Mouse (Mus musculus) E14TG2a.4 (cell line): ENCODE measurements around the gene Ptafr.
"Not testable (repeated sequence)": the region's sequence is repeated elsewhere in the genome, so short reads cannot be mapped to it uniquely, and the experiment has no call there.

Experiments used
- H3K27me3 ChIP-seq: 2 replicates; pipeline ENCODE4 v1.6.1; 2014; ENCODE audit warnings: low read length, control low read depth; ENCODE audit not compliant: insufficient read depth
- H3K36me3 ChIP-seq: 2 replicates; pipeline ENCODE4 v1.6.1; 2014; ENCODE audit warnings: low read length, control low read depth; ENCODE audit not compliant: insufficient read depth
- H3K4me1 ChIP-seq: replicated peaks from 2 replicates; pipeline ENCODE4 v1.6.1; 2014; ENCODE audit warnings: low read depth, low read length, control low read depth
- H3K4me3 ChIP-seq: replicated peaks from 2 replicates; pipeline ENCODE4 v1.5.1; 2014; ENCODE audit warnings: mild to moderate bottlenecking, low read length
- H3K9me3 ChIP-seq: 2 replicates; pipeline ENCODE4 v1.6.1; 2014; ENCODE audit warnings: low read length, control low read depth
- CTCF ChIP-seq: conservative IDR thresholded peaks from 2 replicates; pipeline ENCODE4 v1.5.1; 2014; ENCODE audit warnings: low read length
- NANOG ChIP-seq: IDR thresholded peaks from 2 replicates; pipeline ENCODE4 v1.6.1; 2014; ENCODE audit warnings: borderline replicate concordance, low read length, mixed read lengths
- POU5F1 ChIP-seq: IDR thresholded peaks from 2 replicates; pipeline ENCODE4 v1.6.1; 2014; ENCODE audit warnings: low read length, borderline replicate concordance

The Ptafr gene

DNA sequence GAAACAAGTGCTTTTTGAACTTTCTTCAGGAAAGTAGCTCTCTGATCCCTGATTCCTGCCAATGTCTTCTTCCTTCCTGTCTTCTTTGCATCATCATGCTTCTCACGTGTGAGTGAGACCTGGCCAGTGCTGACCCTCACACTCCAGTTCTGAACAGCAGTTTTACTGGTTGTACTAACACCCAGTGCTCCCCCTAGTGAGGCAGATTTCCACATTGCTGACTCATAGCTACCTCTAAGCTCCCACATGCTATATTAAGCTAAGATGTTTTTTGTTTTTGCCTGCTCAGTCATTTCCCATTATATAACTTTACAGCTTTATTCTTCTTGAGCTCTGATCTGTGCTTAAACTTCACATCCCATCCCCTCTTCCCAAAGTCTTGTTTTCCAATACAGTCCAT lies 21.1 kb upstream of the Ptafr start:
- H3K27me3 ChIP-seq: no peaks in the 10 kb centered on the region
- no peak overlapping the region for H3K4me3 ChIP-seq
- H3K36me3 ChIP-seq: peaks cover 99% of the 10 kb centered on the region
- H3K4me1 ChIP-seq: peaks cover 74% of the 10 kb centered on the region
- no peak for TF ChIP-seq NANOG
- TF ChIP-seq POU5F1: no peak
- TF ChIP-seq CTCF: no peak
- no peaks in the 10 kb centered on the region for H3K9me3 ChIP-seq

DNA sequence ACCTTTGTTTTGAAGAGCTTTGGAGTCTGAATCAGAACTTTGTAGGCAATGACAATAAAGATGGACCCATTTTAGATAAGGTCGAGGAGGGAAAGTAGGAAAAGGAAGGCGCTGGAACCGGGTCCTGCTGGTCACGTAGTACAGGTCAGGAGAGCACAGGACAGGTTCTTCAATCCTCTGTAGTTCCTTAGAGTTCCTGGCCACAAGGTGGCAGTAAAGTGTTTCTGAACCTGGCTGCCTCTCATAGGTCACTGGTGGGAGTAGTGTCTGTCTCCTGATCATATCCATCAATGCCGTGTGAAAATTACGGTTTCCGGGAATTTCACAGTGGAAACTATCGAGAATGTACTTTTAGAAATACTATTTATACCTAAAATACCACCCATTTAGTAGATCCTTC lies 18.0 kb upstream of the Ptafr start:
- no peak for TF ChIP-seq POU5F1
- peak; percentile 37 for TF ChIP-seq CTCF
- Histone ChIP-seq H3K9me3 (no peaks in the 10 kb centered on the region), H3K27me3 (no peaks in the 10 kb centered on the region), H3K36me3 (peaks cover 99% of the 10 kb centered on the region), H3K4me1 (peaks cover 64% of the 10 kb centered on the region), H3K4me3 (no peak overlapping the region)

DNA sequence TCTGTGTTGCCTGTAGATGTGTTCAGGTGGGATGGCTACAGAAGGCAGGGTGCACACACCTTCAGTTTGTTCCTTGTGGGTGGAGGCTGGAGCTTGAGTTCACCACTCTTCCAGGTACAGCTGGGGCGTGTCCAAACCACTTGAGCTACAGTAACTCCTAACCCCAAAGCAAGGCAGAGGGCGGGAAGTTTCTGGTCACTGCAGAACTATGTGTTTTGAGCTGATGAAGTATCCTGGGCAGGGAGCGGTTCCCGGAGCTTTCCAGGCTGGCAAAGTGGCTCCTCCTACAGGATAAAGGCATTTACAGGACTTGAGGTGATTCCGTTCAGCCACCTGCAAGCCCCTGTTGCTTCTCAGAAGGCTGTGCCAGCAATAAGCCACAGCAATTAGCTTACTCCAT lies 9.6 kb upstream of the Ptafr start:
- peaks cover 48% of the 10 kb centered on the region for H3K36me3 ChIP-seq
- H3K9me3 ChIP-seq: no peaks in the 10 kb centered on the region
- peaks cover 68% of the 10 kb centered on the region for H3K4me1 ChIP-seq
- H3K27me3 ChIP-seq: no peaks in the 10 kb centered on the region
- no peak overlapping the region for H3K4me3 ChIP-seq
- TF ChIP-seq NANOG: no peak
- TF ChIP-seq CTCF: no peak
- no peak for TF ChIP-seq POU5F1

DNA sequence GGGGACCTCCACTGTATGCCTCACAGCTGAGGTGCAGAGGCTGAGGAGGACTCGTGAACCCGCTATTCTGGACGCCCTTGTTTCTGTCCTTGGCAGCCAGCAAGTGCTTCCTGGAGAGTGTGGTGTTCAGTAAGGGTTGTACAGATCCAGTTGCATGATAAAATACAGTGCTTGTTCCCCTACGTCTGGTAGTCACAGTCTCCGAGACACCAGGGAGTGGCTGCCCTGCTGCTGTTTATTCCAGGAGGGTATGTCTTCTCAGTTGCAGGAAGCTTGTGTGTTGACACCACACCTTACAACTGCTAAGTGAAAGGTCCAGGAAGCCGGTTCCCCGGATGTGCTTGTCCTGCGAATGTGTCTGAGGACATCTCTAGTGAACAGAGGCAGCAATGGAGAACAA lies 9.2 kb upstream of the Ptafr start:
- H3K4me1 ChIP-seq: peaks cover 64% of the 10 kb centered on the region
- H3K36me3 ChIP-seq: peaks cover 43% of the 10 kb centered on the region
- no peak overlapping the region for H3K4me3 ChIP-seq
- TF ChIP-seq CTCF (no peak), POU5F1 (no peak), NANOG (no peak)
- no peaks in the 10 kb centered on the region for H3K9me3 ChIP-seq
- no peaks in the 10 kb centered on the region for H3K27me3 ChIP-seq

DNA sequence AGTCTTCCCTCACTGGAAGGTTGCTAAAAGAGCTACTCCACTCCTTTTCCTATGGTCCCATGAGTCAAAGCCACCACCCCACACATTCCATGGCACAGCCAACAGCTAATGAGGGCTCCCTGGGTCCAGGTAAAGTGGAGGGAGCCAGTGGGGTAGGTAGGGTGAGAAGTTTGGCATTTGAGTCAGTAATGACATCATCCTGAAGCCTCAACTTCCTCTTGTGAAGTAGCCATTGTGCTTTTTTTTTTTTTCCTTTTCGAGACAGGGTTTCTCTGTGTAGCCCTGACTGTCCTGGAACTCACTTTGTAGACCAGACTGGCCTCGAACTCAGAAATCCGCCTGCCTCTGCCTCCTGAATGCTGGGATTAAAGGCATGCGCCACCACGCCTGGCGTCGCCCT lies 8.3 kb upstream of the Ptafr start:
- peaks cover 34% of the 10 kb centered on the region for H3K36me3 ChIP-seq
- not testable (repeated sequence) for H3K4me3 ChIP-seq, H3K9me3 ChIP-seq, H3K27me3 ChIP-seq
- peaks cover 58% of the 10 kb centered on the region for H3K4me1 ChIP-seq

DNA sequence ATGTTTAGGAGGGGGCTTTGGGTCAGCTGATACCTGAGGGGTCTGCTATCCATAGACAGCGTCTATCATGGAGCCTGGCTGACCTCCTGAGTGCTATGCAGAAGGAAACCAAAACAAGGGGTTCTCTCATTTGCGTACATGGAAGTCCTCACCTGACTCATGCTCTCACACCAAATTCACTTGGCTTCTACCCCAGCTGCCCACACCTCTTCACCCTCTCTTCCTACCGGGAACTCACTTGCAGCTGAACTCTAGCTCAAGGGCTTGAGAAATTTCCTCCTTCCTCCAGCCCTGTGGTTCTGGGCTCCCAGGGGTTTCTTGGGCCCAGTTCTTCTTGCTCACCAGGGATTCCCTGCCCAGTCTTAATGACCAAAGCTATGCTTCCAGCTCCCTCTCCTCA lies 606 bp upstream of the Ptafr start:
- H3K9me3 ChIP-seq: no peaks in the 10 kb centered on the region
- H3K36me3 ChIP-seq: no peaks in the 10 kb centered on the region
- no peak overlapping the region for H3K4me3 ChIP-seq
- peaks cover 36% of the 10 kb centered on the region for H3K4me1 ChIP-seq
- TF ChIP-seq CTCF: no peak
- no peak for TF ChIP-seq NANOG
- TF ChIP-seq POU5F1: no peak
- H3K27me3 ChIP-seq: 0 out of 2 replicates have a peak, but pooled peaks cover 6% of the 10 kb centered on the region

DNA sequence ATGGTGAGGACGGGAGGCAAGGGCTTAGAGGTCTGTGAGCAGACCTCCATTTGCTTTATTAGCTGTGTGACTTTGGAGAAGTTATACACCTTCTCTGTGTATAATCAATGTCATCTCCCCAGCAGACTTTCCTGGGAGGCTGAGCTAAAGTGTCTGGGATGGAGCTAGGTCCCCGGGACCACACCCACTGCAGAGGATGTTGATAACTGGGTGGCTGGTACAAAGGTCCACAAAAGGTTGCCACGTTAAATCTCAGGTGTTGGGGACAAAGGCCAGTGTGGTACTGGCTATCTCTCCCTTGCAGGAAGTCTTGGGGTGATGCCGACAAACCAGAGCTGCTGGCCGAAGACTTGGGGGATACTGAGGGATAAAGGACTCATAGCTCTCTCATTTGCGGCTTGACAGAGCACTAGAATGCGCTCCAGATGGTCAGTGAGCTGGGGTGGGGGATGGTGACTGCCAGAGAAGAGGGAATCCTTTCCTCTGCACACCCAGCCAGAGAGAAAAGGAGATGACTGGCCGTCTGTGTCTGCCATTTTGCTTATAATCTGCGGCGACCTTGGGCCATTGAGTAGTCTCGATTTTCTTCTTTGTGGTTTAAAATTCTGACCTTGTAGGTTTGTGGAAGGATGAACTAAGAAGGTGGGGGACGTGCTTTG lies 1.4 kb downstream of the Ptafr start:
- peaks cover 41% of the 10 kb centered on the region for H3K4me1 ChIP-seq
- no peak for TF ChIP-seq CTCF
- no peak for TF ChIP-seq POU5F1
- TF ChIP-seq NANOG: no peak

DNA sequence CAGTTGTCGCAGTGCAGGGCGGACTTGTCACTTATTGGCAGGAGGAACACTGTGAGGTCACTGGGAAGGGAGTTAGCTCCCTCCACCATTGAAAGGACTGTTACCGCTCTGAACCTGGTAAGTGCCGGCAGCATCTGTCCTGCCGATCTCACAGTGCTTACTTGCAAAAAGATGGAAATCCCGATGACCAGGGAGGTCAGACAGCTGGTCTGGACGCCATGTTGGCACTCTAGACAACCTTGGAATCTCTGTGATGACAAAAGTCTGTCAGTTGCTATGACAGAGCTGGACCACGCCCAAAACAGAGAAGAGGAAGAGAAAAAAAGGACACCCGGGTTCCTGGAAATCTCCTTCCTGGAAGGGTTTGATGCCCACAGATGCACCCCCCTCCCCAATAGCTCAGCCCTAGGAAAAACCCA lies 3.5 kb downstream of the Ptafr start:
- Histone ChIP-seq H3K9me3 (no peaks in the 10 kb centered on the region), H3K27me3 (peaks cover 17% of the 10 kb centered on the region), H3K4me3 (peak overlapping the region; percentile 37), H3K36me3 (no peaks in the 10 kb centered on the region), H3K4me1 (peaks cover 41% of the 10 kb centered on the region)
- TF ChIP-seq CTCF (no peak), NANOG (no peak), POU5F1 (no peak)

More for the DNA sequence above, 1.4 kb downstream of the Ptafr start:
- Histone ChIP-seq H3K4me3 (no peak overlapping the region), H3K27me3 (peaks cover 13% of the 10 kb centered on the region), H3K36me3 (no peaks in the 10 kb centered on the region), H3K9me3 (no peaks in the 10 kb centered on the region)

DNA sequence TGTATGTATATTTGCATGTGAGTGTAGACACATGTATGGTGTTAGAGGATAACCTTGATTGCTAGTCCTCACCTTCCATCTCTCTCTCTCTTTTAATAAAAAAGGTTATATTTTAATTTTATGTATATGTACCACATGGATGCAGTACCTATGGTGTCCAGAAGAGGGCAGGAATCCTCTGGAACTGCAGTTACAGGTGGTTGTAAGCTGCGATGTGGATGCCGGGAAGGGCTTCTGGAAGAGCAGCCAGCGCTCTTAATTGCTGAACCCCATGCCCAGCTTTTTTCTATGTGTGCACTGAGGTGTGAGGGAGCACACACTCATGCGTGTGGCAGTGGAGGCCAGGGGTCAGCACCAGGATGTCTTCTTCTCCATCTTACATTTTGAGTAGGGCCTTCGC lies 5.2 kb downstream of the Ptafr start:
- H3K9me3 ChIP-seq: no peaks in the 10 kb centered on the region
- 0 out of 2 replicates have a peak overlapping the region, but pooled peaks have one; percentile 4 for H3K4me3 ChIP-seq

More for the DNA sequence above, 5.2 kb downstream of the Ptafr start:
- Histone ChIP-seq H3K27me3 (peaks cover 16% of the 10 kb centered on the region), H3K36me3 (no peaks in the 10 kb centered on the region), H3K4me1 (peaks cover 32% of the 10 kb centered on the region)
- no peak for TF ChIP-seq POU5F1
- peak; percentile 82 for TF ChIP-seq CTCF
- no peak for TF ChIP-seq NANOG
